Mouse (Mus musculus) gastrocnemius, adult 2 months (tissue): ENCODE data around the gene Ankrd12. TPM values are rescaled to one million over a fixed set of nuclear protein-coding genes. Genes with fewer than 3 reads are reported as not detected.

Source experiments
- DNase-seq: peaks from one replicate; pipeline ENCODE4 v3.0.0; 2022
- H3K27ac ChIP-seq: fragments of 200-600 bp; 2 replicates; pipeline ENCODE4 v1.8.1; 2022; ENCODE audit warnings: mild to moderate bottlenecking
- H3K4me3 ChIP-seq: fragments of 200-600 bp; 2 replicates; pipeline ENCODE4 v1.8.1; 2022; ENCODE audit warnings: mild to moderate bottlenecking, moderate library complexity
- CTCF ChIP-seq: fragments of 200-600 bp; IDR thresholded peaks from 2 replicates; pipeline ENCODE4 v1.8.1; 2022; ENCODE audit warnings: antibody characterized with exemption, mild to moderate bottlenecking, moderate library complexity
- intact Hi-C: fragments of 180-260 bp; cut with DNase I; formaldehyde crosslinking; loops from one replicate; pipeline ENCODE4 v1.15.1; 2025
- total RNA-seq, 2 experiments: library from RNA; stranded (reverse); gene quantifications; 2 replicates each; pipeline ENCODE4 v1.2.3; 2021

The Ankrd12 gene
- total RNA-seq, 2 experiments from 2014 or later, result 12.6 to 12.8 TPM

GRCm38 (mm10) chr17:65937671-65938070 lies 139.2 kb downstream of the Ankrd12 start:
- intact Hi-C loops, result no loop called here
- DNase-seq, result no peak
- Histone ChIP-seq H3K4me3 (no peak overlapping the region), H3K27ac (0 out of 2 replicates have a peak overlapping the region, but pooled peaks have one; percentile 31)
- TF ChIP-seq CTCF, result no peak

GRCm38 (mm10) chr17:65933741-65934140 lies 143.1 kb downstream of the Ankrd12 start:
- TF ChIP-seq CTCF, result peak; percentile 52
- H3K4me3 ChIP-seq, result no peak overlapping the region
- DNase-seq, result no peak
- no peak overlapping the region for H3K27ac ChIP-seq
- intact Hi-C loops, result no loop called here

GRCm38 (mm10) chr17:65931525-65931924 lies 145.4 kb downstream of the Ankrd12 start:
- Histone ChIP-seq H3K4me3 (no peak overlapping the region), H3K27ac (peak overlapping the region; percentile 74)
- intact Hi-C loops, result no loop called here
- no peak for DNase-seq
- no peak for TF ChIP-seq CTCF

- no peak for TF ChIP-seq CTCF
- peak overlapping the region; percentile 74 for H3K27ac ChIP-seq
- DNase-seq, result peak; percentile 54
- no peak overlapping the region for H3K4me3 ChIP-seq
- intact Hi-C loops, result no loop called here
Observed at GRCm38 (mm10) chr17:65930960-65931359, 145.9 kb downstream of the Ankrd12 start.

GRCm38 (mm10) chr17:65930158-65930826 lies 146.6 kb downstream of the Ankrd12 start:
- no peak overlapping the region for H3K4me3 ChIP-seq
- DNase-seq, result no peak
- intact Hi-C loops, result no loop called here
- TF ChIP-seq CTCF, result no peak
- peak overlapping the region; percentile 28; the same call in 1 of the 2 replicates for H3K27ac ChIP-seq

GRCm38 (mm10) chr17:65929319-65929978 lies 147.4 kb downstream of the Ankrd12 start:
- no peak overlapping the region for H3K27ac ChIP-seq
- DNase-seq, result no peak
- no peak overlapping the region for H3K4me3 ChIP-seq
- intact Hi-C loops, result no loop called here
- TF ChIP-seq CTCF, result no peak

GRCm38 (mm10) chr17:65927077-65927476 lies 149.8 kb downstream of the Ankrd12 start:
- intact Hi-C loops, result no loop called here
- H3K4me3 ChIP-seq, result no peak overlapping the region
- no peak for TF ChIP-seq CTCF
- no peak overlapping the region for H3K27ac ChIP-seq
- no peak for DNase-seq

GRCm38 (mm10) chr17:65924218-65924617 lies 152.7 kb downstream of the Ankrd12 start:
- intact Hi-C loops, result no loop called here
- TF ChIP-seq CTCF, result no peak
- Histone ChIP-seq H3K27ac (no peak overlapping the region), H3K4me3 (no peak overlapping the region)
- DNase-seq, result no peak

GRCm38 (mm10) chr17:65921975-65922374 lies 154.9 kb downstream of the Ankrd12 start:
- H3K27ac ChIP-seq, result no peak overlapping the region
- no peak for TF ChIP-seq CTCF
- no peak overlapping the region for H3K4me3 ChIP-seq
- intact Hi-C loops, result no loop called here
- no peak for DNase-seq

GRCm38 (mm10) chr17:65919235-65919634 lies 157.7 kb downstream of the Ankrd12 start:
- intact Hi-C loops, result no loop called here
- no peak overlapping the region for H3K27ac ChIP-seq

GRCm38 (mm10) chr17:65916135-65916668 lies 160.7 kb downstream of the Ankrd12 start:
- H3K27ac ChIP-seq, result peak overlapping the region; percentile 85
- H3K4me3 ChIP-seq, result peak overlapping the region; percentile 52
- DNase-seq, result peak; percentile 93
- intact Hi-C loops, result no loop called here
- no peak for TF ChIP-seq CTCF

More at GRCm38 (mm10) chr17:65919235-65919634, 157.7 kb downstream of the Ankrd12 start:
- H3K4me3 ChIP-seq, result no peak overlapping the region
- no peak for TF ChIP-seq CTCF
- no peak for DNase-seq

Other genes with a start within 250 kb of the Ankrd12 start
- 10 to 100 TPM; 21.6 to 23.8 TPM for gene Ralbp1, start 191.3 kb downstream of the Ankrd12 start, total RNA-seq
- 10 to 100 TPM; 25.2 to 31.6 TPM for gene Twsg1, start 125.9 kb downstream of the Ankrd12 start, total RNA-seq
- gene Ndufv2, start 24.5 kb upstream of the Ankrd12 start, total RNA-seq, result 100 to 1,000 TPM; 610 to 870 TPM
- gene Washc1, start 34.5 kb upstream of the Ankrd12 start, total RNA-seq, result 10 to 100 TPM; 16.4 to 18.7 TPM
- gene Ddx11, start 46.4 kb upstream of the Ankrd12 start, total RNA-seq, result 1 to 10 TPM in 1 of 2 experiments, under 1 TPM in 1; 0.38 to 1.5 TPM